ENCODE assay signal across 8 mouse cellular contexts in the genomic region with DNA sequence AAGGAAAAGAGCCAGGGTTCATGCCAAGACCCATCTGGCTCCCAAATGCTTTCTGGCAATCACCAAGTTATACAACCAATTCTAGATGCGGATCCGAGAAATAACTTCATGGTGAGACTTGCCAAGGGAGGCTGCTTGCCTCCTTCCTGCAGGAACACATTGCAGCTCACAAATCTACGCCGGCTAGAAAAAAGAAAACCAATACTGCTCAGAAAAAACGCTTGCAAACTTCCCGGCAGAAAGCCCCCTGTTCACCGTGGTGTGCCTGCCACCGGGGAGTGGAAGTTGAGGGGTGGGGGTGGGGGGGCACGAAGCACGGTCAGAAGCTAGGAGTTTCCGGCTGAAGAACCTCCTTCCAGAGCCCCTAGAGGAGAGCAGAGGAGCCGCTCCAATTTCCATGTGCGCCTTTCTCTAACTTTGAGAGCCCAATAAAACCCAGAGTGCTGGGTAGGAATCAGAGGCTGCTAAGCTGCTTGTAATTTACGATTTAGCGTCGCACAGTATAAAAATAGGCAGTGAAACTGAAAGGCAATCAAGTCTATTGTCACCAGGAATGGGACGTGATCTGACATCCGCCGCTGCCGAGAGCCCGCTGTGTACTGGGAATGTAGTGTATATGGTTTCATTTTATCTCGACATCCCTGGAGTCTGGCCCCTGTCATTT.
DNase-seq lines count a peak whose midpoint lies in the region; ATAC-seq and TF ChIP-seq lines count a peak whose summit lies in the region.

No protein-coding gene starts in this region.

- H3K9ac ChIP-seq in forebrain, embryonic 13.5 days, result no peak overlapping the region; the same call in 1 of the 2 replicates

- TF ChIP-seq POLR2A in brain, embryonic 14.5 days (IDR thresholded peaks at IDR 0.05; ENCODE audit: borderline replicate concordance, extremely low read depth, insufficient read depth, insufficient read length, poor library complexity, severe bottlenecking), result no peak
- TF ChIP-seq POLR2A in small intestine, adult 2 months (IDR thresholded peaks at IDR 0.05; ENCODE audit: low read depth, low read length), result no peak

- peak overlapping the region; percentile 25 for H3K4me3 ChIP-seq in forebrain, embryonic 13.5 days
- peak overlapping the region; percentile 52 for H3K4me3 ChIP-seq in small intestine, adult 2 months (ENCODE audit: low read depth, low read length)

- peak; percentile 60 to 87 for DNase-seq in adrenal gland, adult (ENCODE audit: inconsistent age in 2 of 2, low spot score in 1 of 2)
- DNase-seq in adrenal gland, adult 8-10 months, result no peak
- DNase-seq in brain, embryonic 14.5 days (ENCODE audit: low read depth), result peak; percentile 86
- peak; percentile 43 for DNase-seq in layer of hippocampus, adult 9-11 months
- peak; percentile 42 to 46 for DNase-seq in lung, postnatal 4 days

- 0 out of 2 replicates have a peak overlapping the region, but pooled peaks have one; percentile 40 for H3K27ac ChIP-seq in forebrain, embryonic 13.5 days
- H3K27ac ChIP-seq in small intestine, adult 2 months (ENCODE audit: insufficient read depth, low read depth, low read length), result no peak overlapping the region

- no peaks in the 10 kb centered on the region for H3K9me3 ChIP-seq in forebrain, embryonic 13.5 days (replicated peaks)

- WGBS in forebrain, embryonic 13.5 days, result 9% methylated on average over 22 of the region's 22 CpGs
- 1% methylated on average over 22 of the region's 22 CpGs for WGBS in small intestine, adult 2 months

- H3K27me3 ChIP-seq in forebrain, embryonic 13.5 days, result peaks cover 57% of the 10 kb centered on the region
- H3K27me3 ChIP-seq in small intestine, adult 2 months (ENCODE audit: control insufficient read depth, insufficient read depth, low read length), result no peaks in the 10 kb centered on the region

- peaks cover 39% of the 10 kb centered on the region for H3K4me1 ChIP-seq in forebrain, embryonic 13.5 days
- no peaks in the 10 kb centered on the region for H3K4me1 ChIP-seq in small intestine, adult 2 months (ENCODE audit: control insufficient read depth, insufficient read depth, insufficient read length, low read length)

- H3K4me2 ChIP-seq in forebrain, embryonic 13.5 days, result peak overlapping the region; percentile 59

- 0 out of 2 replicates have a peak, but pooled peaks have one; percentile 19 for ATAC-seq in forebrain, embryonic 13.5 days
- peak; percentile 73 to 82 for ATAC-seq in hematopoietic stem cell, adult 5-6 weeks (replicated peaks in 1 of 2; ENCODE audit: insufficient read depth in 1 of 2, low FRiP score in 2 of 2, low TSS enrichment in 1 of 2, low read depth in 1 of 2, poor library complexity in 2 of 2, severe bottlenecking in 2 of 2)

- TF ChIP-seq CTCF in brain, embryonic 14.5 days (IDR thresholded peaks at IDR 0.05; ENCODE audit: borderline replicate concordance, extremely low read depth, insufficient read depth, insufficient read length), result peak; percentile 42; the same call in 1 of the 2 replicates
- peak; percentile 17; the same call in 1 of the 2 replicates for TF ChIP-seq CTCF in small intestine, adult 2 months (IDR thresholded peaks at IDR 0.05; ENCODE audit: extremely low read depth, insufficient read length, insufficient replicate concordance, low read depth, low read length)

- no peaks in the 10 kb centered on the region for H3K36me3 ChIP-seq in forebrain, embryonic 13.5 days (ENCODE audit: poor library complexity, severe bottlenecking)
- no peaks in the 10 kb centered on the region for H3K36me3 ChIP-seq in small intestine, adult 2 months (ENCODE audit: control insufficient read depth, insufficient read depth, low read length)
